ENCODE assay signal across 17 mouse cellular contexts in the genomic region with DNA sequence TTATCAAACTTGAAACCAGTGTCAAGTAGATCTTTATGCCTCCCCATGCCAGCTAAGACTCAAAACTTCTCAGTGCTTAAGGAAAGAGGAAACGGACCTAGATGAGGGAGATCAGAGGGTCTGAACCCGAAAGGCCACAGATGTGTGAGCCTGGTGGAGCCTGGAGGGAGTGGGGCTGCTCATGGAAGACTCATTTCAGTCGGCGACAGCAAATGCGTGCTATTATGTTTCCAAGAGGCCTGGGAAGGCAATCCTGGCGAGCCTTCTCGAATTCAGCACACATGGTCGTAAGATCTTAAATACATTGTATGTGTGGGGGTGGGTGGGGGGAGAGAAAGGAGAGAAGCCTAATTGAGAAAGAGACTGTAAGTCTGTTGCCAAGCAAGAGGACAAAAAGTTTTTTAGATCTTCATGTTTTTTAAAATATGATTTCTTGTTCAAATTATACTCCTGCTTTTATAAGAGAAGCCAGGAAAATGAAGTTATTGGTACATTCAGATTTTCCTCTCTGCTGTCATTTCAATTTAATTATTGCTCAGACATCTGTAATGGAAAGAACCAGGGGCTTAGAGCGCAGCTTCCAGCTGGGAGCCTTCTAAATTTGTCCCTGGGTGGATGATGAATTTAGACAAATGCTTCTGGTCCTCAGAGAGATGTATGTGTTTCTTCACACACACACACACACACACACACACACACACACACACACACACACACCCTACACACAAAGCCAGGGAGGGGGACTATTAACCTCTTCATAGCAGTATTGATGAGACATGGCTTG.
DNase-seq lines count a peak whose midpoint lies in the region; ATAC-seq and TF ChIP-seq lines count a peak whose summit lies in the region.
"Had no signal": no experiment of that assay in that cellular context is flagged by ENCODE, and none has a peak within 500 bp of the region (broad histone marks: within the 10 kb centered on the region; RNA-seq: fewer than 3 reads in every experiment).

No protein-coding gene starts in this region.

- WGBS in intestine, embryonic 14.5 days = 59% methylated on average over 9 of the region's 9 CpGs
- 52% methylated on average over 9 of the region's 9 CpGs for WGBS in intestine, embryonic 15.5 days
- 38% methylated on average over 9 of the region's 9 CpGs for WGBS in embryonic facial prominence, embryonic 12.5 days
- WGBS in limb, embryonic 15.5 days = 25% methylated on average over 9 of the region's 9 CpGs
- 27% methylated on average over 9 of the region's 9 CpGs for WGBS in cerebellum, adult 2 months

- no peaks in the 10 kb centered on the region for H3K9me3 ChIP-seq in intestine, embryonic 14.5 days (ENCODE audit: control insufficient read depth, low read length)
- H3K9me3 ChIP-seq in intestine, embryonic 15.5 days = no peaks in the 10 kb centered on the region
- no peaks in the 10 kb centered on the region for H3K9me3 ChIP-seq in embryonic facial prominence, embryonic 12.5 days
- H3K9me3 ChIP-seq in limb, embryonic 15.5 days = no peaks in the 10 kb centered on the region; the same call in 1 of the 2 replicates

- TF ChIP-seq POLR2A in cerebellum, adult 2 months (IDR thresholded peaks at IDR 0.05; ENCODE audit: borderline replicate concordance, insufficient read depth, low read length) = no peak

- H3K27me3 ChIP-seq in intestine, embryonic 14.5 days (replicated peaks; ENCODE audit: control insufficient read depth, insufficient read depth, low read length) = no peaks in the 10 kb centered on the region
- H3K27me3 ChIP-seq in intestine, embryonic 15.5 days (replicated peaks) = no peaks in the 10 kb centered on the region
- H3K27me3 ChIP-seq in embryonic facial prominence, embryonic 12.5 days = no peaks in the 10 kb centered on the region
- no peaks in the 10 kb centered on the region for H3K27me3 ChIP-seq in limb, embryonic 15.5 days
- H3K27me3 ChIP-seq in cerebellum, adult 2 months (ENCODE audit: control insufficient read depth, insufficient read depth, low read length) = no peaks in the 10 kb centered on the region
- H3K27me3 ChIP-seq: neural tube, embryonic 15.5 days had no signal

- H3K4me3 ChIP-seq in intestine, embryonic 14.5 days (ENCODE audit: low read depth, low read length) = no peak overlapping the region
- H3K4me3 ChIP-seq in intestine, embryonic 15.5 days (replicated peaks) = no peak overlapping the region
- H3K4me3 ChIP-seq in brown adipose tissue, adult 24 weeks (ENCODE audit: insufficient read depth, low read depth, low read length) = no peak overlapping the region
- H3K4me3 ChIP-seq in embryonic facial prominence, embryonic 12.5 days = no peak overlapping the region
- H3K4me3 ChIP-seq in limb, embryonic 15.5 days = no peak overlapping the region
- H3K4me3 ChIP-seq in cerebellum, adult 2 months (replicated peaks; ENCODE audit: insufficient read depth, low read depth, low read length) = no peak overlapping the region
- H3K4me3 ChIP-seq: left cerebral cortex, adult 2 months; neural tube, embryonic 15.5 days had no signal

- TF ChIP-seq CTCF in cerebellum, adult 2 months (IDR thresholded peaks at IDR 0.05; ENCODE audit: borderline replicate concordance, insufficient read depth, low read depth, low read length) = no peak

- peak overlapping the region; percentile 24; the same call in 1 of the 2 replicates for H3K27ac ChIP-seq in intestine, embryonic 14.5 days (ENCODE audit: low read depth)
- no peak overlapping the region for H3K27ac ChIP-seq in intestine, embryonic 15.5 days
- H3K27ac ChIP-seq in brown adipose tissue, adult 24 weeks (replicated peaks; ENCODE audit: low read depth, low read length) = 0 out of 2 replicates have a peak overlapping the region, but pooled peaks have one; percentile 12
- peak overlapping the region; percentile 69 for H3K27ac ChIP-seq in embryonic facial prominence, embryonic 12.5 days
- peak overlapping the region; percentile 91 for H3K27ac ChIP-seq in limb, embryonic 15.5 days
- no peak overlapping the region for H3K27ac ChIP-seq in cerebellum, adult 2 months (ENCODE audit: insufficient read depth, low read length)
- H3K27ac ChIP-seq: left cerebral cortex, adult 2 months; neural tube, embryonic 15.5 days had no signal

- H3K4me1 ChIP-seq in intestine, embryonic 14.5 days (replicated peaks; ENCODE audit: control insufficient read depth, insufficient read depth, low read length) = peaks cover 6% of the 10 kb centered on the region; the same call in 1 of the 2 replicates
- no peaks in the 10 kb centered on the region for H3K4me1 ChIP-seq in intestine, embryonic 15.5 days (replicated peaks)
- H3K4me1 ChIP-seq in brown adipose tissue, adult 24 weeks (ENCODE audit: control insufficient read depth, insufficient read depth, insufficient read length, low read length) = no peaks in the 10 kb centered on the region
- H3K4me1 ChIP-seq in embryonic facial prominence, embryonic 12.5 days = peaks cover 8% of the 10 kb centered on the region; the same call in 1 of the 2 replicates
- H3K4me1 ChIP-seq in limb, embryonic 15.5 days = peaks cover 24% of the 10 kb centered on the region
- no peaks in the 10 kb centered on the region for H3K4me1 ChIP-seq in cerebellum, adult 2 months (ENCODE audit: control insufficient read depth, insufficient read depth, low read length)
- H3K4me1 ChIP-seq: neural tube, embryonic 15.5 days had no signal

- no peak for ATAC-seq in intestine, embryonic 14.5 days (replicated peaks; ENCODE audit: low FRiP score, low TSS enrichment, low read depth)
- ATAC-seq in intestine, embryonic 15.5 days = no peak
- no peak for ATAC-seq in embryonic facial prominence, embryonic 12.5 days (ENCODE audit: insufficient number of reproducible peaks, insufficient read depth, low FRiP score, low TSS enrichment)
- peak; percentile 81 for ATAC-seq in limb, embryonic 15.5 days (ENCODE audit: insufficient number of reproducible peaks, low FRiP score, low TSS enrichment, low read depth)
- ATAC-seq: activated CD4-positive, CD25-positive, alpha-beta regulatory T cell, adult 4 months; CD4-positive, CD25-positive, alpha-beta regulatory T cell, adult 4 months; liver, postnatal 0 days had no signal

- no peaks in the 10 kb centered on the region for H3K36me3 ChIP-seq in intestine, embryonic 14.5 days (ENCODE audit: control insufficient read depth, insufficient read depth, low read length)
- no peaks in the 10 kb centered on the region for H3K36me3 ChIP-seq in intestine, embryonic 15.5 days
- H3K36me3 ChIP-seq in embryonic facial prominence, embryonic 12.5 days = no peaks in the 10 kb centered on the region
- no peaks in the 10 kb centered on the region for H3K36me3 ChIP-seq in limb, embryonic 15.5 days
- H3K36me3 ChIP-seq: neural tube, embryonic 15.5 days had no signal

- DNase-seq in intestine, embryonic 14.5 days (ENCODE audit: low spot score) = no peak
- DNase-seq in cerebellum, adult 2 months = no peak
- no peak for DNase-seq in lung, postnatal 25 days (ENCODE audit: low spot score)
- no peak for DNase-seq in lung, postnatal 14 days
- DNase-seq: cerebellum, adult 9-11 months; kidney, adult 2 months; liver, postnatal 0 days; spleen, adult 18-20 months; thymus, adult 2 months had no signal

- H3K9ac ChIP-seq in intestine, embryonic 14.5 days (ENCODE audit: low read length) = no peak overlapping the region
- H3K9ac ChIP-seq in intestine, embryonic 15.5 days = no peak overlapping the region
- no peak overlapping the region for H3K9ac ChIP-seq in embryonic facial prominence, embryonic 12.5 days
- H3K9ac ChIP-seq in limb, embryonic 15.5 days = no peak overlapping the region
- H3K9ac ChIP-seq: liver, postnatal 0 days; neural tube, embryonic 15.5 days had no signal

- no peak overlapping the region for H3K4me2 ChIP-seq in intestine, embryonic 14.5 days (ENCODE audit: low read length)
- no peak overlapping the region for H3K4me2 ChIP-seq in intestine, embryonic 15.5 days (replicated peaks)
- H3K4me2 ChIP-seq in embryonic facial prominence, embryonic 12.5 days (replicated peaks) = no peak overlapping the region
- no peak overlapping the region for H3K4me2 ChIP-seq in limb, embryonic 15.5 days
- H3K4me2 ChIP-seq: neural tube, embryonic 15.5 days had no signal

Comparison
In these comparisons a context has a peak if more than half of its experiments do, and no peak if none do; other contexts are left out.
1. H3K27ac ChIP-seq: peak in intestine, embryonic 14.5 days (single experiment), brown adipose tissue, adult 24 weeks (single experiment), embryonic facial prominence, embryonic 12.5 days (single experiment) and limb, embryonic 15.5 days (single experiment); none in intestine, embryonic 15.5 days (single experiment) and cerebellum, adult 2 months (single experiment).